Mouse (Mus musculus) fat pad, adult 2 months (tissue): ENCODE measurements around the gene Aven.
"Not testable (repeated sequence)": the region's sequence is repeated elsewhere in the genome, so short reads cannot be mapped to it uniquely, and the experiment has no call there.

Source experiments
- DNase-seq: peaks from one replicate; pipeline ENCODE4 v3.0.0-alpha.2; 2011; ENCODE audit warnings: low read depth, low spot score; ENCODE audit errors: extremely low read depth

Gene Aven

DNA sequence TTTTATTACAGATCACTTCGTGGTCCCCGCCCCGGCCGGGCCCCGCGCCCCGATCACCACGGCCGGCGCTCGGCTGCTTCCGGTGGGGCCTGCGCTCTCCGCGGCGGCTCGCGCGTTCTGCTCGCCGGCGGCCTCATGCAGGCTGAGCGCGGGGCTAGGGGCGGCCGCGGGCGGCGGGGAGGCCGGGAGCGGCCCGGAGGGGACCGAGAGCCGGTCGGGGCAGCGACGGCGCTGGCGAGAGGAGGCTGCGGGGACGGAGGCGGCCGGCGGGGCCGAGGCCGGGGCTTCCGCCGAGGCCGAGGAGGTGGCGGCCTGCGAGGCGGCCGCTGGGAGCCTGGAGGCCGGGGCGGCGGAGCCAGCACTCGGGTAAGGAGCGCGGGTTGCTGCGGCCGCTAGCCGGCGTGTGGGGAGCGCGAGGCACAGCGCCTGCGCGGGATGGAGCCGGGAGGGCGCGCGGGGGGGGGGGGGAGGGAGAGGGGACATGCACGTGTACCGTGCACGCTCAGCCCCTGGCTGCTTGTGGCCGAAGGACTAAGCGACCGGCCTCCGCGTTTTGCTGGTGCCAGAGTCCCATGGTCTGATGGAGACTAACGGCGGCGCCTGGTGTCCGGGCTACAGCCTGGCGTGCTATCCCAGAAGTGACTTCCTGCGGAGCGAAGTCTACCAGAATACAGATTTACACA, at the start of gene Aven:
TSS of gene Aven (plus strand) at position 109 of the 683 bp plus-strand sequence.
- DNase-seq: no peak

DNA sequence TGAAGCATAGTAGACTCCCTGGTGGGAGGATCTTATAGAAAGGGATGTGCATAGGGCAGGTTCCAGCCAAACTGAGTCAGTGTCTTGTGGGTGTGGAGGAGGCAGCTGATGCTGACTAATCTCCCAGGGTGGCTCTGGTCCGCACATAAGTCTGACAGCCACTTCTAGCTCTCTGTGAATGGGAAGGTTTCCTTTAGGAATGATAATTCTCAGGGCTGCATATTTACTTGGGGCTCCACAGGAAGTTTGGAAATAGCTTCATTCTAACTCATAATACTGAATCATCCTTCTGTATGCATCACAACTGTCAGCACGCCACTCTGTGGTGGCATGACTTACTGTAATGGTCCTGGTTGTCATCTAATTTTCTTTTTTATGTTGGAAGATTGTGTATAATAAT, 49.3 kb upstream of the Aven start:
- no peak for DNase-seq

DNA sequence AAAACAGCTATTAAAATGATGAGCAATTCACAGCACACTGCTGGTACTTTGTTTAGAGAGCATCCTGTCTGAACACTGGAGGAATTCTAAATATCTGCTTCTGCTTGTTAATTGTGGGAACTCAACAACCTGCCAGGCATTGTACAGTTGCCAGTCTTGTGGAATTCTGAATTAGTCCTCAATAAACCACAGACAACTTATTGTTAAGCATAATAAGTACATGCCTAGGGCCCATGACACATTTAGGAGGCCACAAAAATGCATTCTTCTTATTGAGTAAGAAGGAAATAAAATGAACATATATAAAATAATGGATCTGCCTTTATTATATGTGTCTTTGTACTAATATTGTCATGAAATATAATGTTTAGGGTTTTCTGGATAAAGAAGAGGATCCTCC, 47.3 kb upstream of the Aven start:
- no peak for DNase-seq

DNA sequence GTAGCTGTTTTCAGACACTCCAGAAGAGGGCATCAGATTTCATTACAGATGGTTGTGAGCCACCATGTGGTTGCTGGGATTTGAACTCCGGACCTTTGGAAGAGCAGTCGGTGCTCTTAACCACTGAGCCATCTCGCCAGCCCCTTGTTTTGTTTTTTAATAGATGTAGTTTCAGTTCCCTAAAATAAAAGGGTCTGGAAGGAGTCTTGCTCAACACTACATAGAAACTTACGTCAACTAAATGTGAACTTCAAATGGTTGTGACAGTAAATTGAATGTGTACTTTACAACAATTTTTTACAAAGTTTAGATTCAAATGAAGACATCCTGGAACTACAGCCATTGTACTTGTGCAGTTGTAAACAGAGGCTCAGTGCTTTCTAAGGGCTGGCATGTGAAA, 44.7 kb upstream of the Aven start:
- DNase-seq: not testable (repeated sequence)

DNA sequence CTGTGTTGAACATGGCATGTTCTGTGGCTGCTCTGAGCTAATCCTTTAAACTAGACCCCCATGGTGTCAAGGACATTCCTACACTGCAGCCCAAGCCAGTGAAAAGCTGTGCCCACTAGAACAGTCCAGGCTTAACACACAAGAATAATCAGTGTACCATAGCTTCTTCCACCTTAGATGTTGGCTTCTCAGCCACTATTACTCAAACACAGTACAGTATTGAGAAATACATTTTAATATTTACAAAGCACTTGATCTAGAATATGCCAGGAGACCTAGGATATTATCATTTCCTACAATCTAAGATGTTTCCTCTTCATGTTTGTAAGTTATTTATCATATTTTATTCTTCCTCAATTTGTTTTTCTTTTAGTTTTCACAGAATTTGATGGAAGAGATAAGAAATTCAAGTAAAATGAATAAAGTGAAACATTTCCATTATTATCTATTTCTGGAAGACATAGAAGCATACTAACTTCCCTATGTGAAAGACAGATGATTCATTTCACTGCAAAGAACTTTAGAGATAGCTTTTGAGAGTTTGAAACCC, 44.2 kb upstream of the Aven start:
- no peak for DNase-seq

DNA sequence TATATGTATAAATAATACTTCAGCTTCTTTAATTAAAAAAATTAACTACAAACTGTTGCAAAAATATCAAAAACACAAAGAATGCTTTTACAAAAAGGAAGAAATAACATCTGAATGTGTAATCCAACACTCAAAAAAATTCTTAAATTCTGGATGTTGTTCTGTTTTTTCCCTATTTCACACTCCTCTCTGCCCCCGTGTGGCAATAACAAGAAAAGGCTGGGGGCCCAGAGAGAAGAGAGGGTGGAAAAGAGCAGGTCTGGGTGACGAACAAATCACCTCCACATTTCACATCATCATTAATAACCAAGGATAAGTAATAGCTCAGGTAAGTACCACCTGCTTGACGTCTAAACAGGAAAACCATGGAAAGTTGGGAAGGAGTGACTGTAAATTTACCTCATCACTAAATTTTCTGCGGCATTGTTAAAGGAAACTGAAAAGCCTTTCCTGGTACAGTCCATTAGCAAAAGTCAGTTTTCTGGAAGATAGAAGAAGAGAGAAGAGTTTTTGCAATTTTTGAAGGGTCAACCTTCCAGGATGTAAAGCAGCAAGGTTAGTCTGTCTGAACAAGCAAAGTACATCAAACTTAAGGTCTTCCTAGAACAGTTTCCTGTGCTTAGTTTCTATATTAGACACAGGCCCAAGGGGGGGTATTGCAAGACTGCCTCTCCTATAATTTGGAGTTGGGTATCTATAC, 43.0 kb upstream of the Aven start:
- DNase-seq: no peak

DNA sequence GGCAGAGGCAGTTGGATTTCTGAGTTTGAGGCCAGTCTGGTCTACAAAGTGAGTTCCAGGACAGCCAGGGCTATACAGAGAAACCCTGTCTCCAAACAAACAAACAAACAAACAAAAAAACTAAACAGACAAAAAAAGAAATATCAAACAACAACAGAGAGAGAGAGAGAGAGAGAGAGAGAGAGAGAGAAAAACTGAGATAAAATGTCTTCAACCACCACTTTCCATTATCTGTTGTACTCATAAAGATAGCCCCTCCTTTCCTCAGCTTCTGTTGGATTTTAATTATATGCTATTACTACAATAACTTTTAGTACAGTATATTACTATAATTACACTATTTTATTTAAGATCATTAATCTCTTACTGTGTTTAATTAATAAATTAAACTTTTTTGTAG, 40.3 kb upstream of the Aven start:
- DNase-seq: not testable (repeated sequence)

DNA sequence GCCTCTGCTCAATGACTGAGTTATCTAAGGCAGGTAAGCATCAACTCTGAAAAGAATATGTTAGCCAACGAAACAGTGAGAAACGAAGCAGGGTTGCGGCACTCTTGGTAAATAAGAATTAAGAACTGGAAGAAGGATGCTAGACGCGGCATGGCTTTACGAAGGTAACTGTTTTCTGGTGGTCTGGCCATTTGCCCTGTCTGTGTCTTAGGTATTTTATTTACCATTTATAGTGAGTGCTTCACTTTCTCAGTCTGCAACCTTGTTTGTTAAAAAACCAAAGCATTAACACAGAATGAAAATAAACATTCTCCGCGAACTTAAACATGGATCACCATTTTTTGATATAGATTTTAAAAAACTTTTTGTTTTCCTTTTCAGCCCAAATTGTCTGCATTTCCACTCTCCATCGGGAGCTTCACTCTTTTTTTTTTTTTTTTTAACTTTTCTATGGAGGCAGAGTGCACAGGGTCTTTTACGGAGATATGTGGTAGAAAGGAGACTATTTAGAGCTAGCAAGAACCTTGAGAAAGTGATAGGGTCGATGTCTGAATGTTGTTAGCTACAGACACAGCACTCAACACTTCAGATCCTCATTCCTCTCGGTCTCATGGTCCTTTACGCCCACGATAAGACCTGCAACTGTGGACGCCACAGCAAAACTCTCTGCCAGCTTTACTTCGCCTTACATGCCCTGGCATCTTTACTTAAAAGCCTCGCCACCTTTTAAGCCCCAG, 38.5 kb upstream of the Aven start:
- no peak for DNase-seq

DNA sequence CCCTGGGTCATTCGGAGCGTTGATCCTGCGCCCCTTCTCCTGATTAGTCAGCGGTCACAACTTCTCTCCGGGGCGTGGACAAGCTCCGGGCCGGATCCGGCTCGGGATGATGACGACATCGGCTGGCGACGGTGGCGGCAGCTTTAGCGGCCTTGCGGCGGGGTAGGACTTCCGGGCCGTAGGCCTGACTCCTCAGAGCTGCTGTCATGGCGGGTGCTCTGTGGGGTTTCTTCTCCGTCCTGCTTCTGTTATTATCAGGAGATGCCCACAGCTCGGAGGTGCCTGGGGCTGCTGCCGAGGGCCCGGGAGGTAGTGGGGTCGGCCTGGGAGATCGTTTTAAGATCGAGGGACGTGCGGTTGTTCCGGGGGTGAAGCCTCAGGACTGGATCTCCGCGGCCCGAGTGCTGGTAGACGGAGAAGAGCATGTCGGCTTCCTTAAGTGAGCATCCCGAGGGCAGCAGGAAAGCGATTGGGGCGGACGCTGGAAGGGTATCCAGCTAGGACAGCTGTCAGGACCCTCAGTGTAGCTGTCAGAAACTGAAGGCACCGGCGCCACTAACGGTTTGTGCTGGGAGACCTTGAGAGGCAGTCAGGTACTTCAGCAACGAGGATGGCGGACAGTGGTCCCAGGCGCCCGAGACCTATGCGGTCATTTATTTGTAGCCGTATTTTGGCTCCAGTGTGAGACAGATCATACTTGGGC, 37.8 kb upstream of the Aven start, which contains the start of gene Emc7:
TSS of gene Emc7 (plus strand) at position 136 of the 703 bp plus-strand sequence.
- no peak for DNase-seq

DNA sequence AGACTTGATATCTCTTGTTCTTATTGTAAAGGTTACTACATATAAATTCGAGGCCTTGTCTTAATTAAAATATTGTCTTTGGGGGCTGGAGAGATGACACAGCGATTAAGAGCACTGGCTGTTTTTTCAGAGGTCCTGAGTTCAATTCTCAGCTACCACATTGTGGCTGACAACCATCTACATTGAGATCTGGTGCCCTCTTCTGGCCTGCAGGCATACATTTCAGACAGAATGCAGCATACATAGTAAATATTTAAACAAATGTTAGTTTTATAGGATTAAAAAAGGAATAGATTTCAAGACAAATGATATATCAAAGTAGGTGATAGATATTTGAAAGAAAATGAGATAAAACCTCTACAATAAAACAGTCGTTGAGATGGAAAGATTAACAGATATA, 32.2 kb upstream of the Aven start:
- no peak for DNase-seq

DNA sequence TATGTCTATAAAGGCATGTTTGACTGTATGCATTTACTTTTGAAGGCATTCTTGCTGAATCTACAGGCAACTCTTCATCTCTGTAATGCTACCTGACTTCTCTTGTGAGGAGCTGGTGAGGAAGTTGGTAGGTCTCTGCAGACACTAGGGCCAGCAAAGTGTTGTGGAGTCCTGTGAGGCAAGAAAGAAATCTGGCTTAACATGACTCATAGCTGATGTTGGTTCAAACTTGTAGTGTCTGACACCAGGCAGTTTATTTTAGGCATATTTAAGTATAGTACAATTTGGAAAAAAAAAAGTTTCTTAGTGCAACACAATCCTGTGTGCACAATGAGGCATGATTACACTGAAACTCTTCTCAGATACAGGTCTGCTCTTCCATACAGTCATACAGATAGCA, 23.2 kb upstream of the Aven start:
- no peak for DNase-seq

DNA sequence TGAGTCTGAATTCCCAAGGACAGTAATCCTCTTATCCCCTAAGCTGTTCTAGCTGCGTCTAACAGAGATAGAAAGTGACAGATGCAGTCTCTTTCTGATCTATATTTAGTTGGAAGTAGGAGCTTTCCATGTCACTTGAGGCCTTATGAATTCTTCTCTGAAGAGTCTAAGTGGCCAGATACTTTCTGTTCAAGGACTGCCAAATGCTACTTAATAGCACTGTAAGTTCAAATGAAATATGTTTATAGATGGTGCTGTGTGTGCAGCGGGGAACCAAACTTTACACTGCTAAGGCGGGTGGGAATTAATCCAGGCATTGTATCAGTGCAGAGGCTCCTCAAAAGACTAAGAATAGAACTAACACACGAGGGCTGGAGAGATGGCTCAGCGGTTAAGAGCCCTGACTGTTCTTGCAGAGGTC, 21.8 kb upstream of the Aven start:
- no peak for DNase-seq

DNA sequence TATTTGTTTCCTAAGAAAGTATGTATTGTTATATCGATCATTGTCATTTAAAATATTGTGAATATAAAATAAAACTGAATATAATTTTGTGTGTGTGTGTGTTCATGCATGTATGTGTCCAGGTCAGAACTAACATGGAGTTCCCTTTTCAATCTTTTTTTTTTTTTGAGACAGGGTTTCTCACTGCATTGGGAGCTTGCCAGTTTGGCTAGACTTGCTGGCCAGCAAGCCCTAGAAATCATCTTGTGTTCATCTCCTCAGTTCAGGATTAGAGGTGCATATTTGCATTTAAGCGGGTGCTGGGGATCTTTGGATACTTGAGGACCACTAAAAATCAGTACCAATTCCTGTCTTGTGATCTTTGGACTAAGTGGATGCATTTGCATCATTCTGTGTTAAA, 20.7 kb upstream of the Aven start:
- no peak for DNase-seq

DNA sequence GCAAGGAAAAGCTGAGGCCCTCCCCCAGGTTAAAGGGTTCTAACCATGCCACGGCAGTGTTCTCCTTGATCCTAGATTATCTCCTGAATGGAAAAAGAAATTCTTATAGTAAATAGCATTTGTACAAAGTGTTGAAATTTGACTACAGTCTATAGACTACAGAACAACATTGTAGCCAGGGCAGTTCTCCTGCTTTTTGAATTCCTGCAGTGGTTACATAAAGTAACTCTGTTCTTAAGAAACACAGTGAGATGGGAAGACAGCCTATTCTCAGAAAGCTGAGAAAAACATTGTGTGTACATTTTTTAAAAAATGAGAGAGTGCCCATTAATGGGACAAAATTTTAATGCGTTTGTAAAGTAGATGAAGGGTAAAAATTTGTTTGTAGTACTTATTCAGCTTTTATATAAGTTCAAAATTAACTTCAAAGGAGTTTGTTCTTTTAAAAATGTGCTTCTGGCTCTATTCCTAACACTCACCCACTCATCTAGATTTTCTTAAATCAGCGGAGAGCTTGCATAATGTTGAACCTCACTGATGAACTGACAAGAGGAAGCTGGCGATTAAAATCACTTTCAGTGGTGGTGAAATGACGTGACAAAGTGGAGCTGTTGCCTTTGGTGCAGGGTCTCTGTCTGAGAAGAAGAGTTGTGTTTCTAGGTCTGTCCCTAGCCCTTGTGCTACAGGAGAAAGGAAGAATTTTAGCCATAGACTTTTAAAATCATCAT, 17.6 kb upstream of the Aven start:
- DNase-seq: peak; percentile 65

DNA sequence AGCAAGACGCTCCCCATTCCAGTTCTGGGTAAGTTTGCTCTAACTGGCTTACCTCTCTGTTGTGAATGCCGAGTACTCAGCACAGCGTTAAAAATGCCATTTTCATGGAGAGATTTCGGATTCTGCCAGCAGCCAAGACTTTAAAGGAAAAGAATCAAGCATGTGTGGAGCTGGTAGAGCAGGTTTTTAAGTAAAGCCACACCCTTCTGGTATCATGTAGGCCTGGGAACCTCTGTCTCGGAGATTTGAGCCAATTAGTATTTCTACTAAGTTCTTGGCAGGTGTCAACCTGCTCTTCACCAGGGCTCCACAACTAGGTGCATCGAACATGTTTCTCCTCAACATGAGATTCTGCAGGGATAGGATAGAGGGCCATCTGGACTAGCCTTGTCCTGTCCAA, 16.2 kb upstream of the Aven start:
- no peak for DNase-seq

DNA sequence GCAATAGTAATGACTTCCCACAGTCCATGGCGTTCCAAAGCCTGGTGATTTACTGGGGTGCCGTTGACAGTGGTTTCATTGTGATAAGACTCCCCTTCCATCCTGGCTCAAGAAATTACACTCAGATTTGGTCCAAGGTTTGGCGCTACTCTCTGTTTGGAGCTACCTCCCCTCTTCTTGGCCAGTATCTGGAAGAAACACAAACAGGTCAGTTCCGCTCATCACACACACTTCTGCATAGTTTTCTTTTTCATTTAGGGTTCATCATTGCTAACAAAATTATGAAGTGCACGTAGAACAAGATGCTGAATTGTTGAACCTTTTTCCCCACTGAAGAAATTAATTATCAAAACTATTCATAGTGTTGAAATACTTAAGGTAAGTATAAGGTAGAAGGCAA, 12.1 kb upstream of the Aven start, which contains the start of gene Chrm5:
TSS of gene Chrm5 (minus strand) at position 101 of the 400 bp plus-strand sequence.
- DNase-seq: no peak

DNA sequence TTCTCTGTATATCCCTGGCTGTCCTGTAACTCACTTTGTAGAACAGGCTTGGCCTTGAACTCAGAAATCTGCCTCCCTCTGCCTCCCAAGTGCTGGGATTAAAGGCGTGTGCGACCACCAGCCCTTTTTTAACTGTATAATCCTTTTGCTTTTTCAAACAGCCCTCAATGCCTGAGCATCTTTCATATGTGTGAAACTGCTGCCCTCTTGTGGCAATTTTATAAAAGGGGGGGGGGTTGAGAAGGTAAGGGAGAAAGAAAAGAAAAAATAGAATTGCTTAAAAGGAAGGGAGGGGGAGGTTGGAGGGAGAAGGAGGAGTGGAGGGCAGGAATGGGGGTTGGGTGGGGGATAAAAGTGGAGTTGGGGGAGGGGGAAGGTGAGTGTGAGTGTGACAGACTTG, 11.2 kb upstream of the Aven start:
- DNase-seq: no peak

DNA sequence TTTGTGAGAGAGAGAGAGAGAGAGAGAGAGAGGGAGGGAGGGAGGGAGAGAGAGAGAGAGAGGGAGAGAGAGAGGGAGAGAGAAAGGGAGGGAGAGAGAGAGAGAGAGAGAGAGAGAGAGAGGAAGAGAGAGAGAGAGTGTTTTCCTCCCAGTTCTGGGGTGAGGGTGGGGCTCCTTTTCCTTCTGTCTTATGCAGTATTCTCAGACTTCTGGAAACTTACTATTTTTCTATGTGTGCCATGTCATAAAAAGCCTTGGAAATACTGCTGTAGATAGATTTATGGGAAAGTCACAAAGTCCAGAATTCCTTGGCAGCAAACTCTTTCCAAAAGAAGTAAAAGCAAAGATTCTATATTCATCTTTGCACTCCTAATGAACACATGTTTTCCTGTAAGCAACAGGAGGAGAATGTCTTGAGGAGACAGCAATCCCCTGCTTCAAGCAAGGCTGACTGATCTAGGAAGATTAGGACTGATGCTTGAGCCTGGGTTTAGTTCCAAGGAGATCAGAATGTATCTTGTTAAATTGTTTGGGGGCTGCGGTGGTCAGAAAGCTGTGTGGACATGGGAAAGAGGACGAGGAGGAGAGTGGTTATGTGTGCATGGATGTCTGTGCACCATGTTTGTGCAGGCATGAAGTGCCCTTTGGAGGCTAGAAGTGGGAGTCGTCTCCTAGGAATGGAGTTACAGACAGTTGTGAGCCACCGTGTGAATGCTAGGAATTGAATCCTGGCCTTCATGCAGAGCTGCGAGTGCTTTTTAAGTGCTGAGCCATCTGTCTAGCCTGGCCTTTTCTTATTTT, 10.0 kb upstream of the Aven start:
- no peak for DNase-seq

DNA sequence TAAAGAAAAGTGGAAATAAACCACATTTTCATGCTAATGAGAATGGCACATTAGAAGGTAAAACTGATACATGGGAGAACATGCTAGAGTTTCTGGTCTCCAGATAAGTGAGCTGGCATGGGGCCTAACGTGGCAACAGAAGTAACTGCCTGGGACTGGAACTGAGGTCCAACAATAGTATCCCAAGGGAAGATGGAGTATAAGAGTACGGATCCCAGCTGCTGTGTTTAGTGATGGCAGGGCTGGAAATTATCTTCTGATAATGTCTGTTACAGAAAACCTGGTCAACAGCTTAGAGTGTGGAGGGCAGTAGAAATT, 9.5 kb upstream of the Aven start:
- no peak for DNase-seq

DNA sequence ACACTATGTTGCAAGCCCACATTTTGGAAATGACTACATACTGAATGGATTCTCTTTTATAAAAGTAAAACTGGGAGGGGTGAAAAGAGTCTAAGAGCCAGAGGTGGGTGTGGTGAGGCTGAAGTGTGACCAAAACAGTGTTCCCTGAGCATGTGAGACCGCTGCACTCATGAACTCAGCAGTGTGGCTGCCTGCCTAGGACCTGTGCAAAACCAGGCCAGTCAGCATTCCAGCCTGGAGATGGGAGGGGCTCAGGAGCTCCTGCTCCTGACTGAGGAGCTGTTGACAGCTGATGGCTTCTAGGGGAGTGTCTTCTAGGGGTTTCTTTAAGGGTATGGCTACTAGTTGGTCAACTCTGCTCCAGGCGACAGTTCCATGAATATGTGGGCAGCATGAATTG, 7.9 kb upstream of the Aven start:
- no peak for DNase-seq
